Mouse (Mus musculus) lung, embryonic 14.5 days (tissue): ENCODE data around the gene Ccdc85a. TPM values are rescaled to one million over a fixed set of nuclear protein-coding genes. Genes with fewer than 3 reads are reported as not detected.
"Not testable (repeated sequence)": the region's sequence is repeated elsewhere in the genome, so short reads cannot be mapped to it uniquely, and the experiment has no call there.

Experiments
- ATAC-seq: fragments of 200-750 bp; cut with Nextera tagmentation; 2 replicates; pipeline ENCODE4 v1.8.0; 2017; ENCODE audit warnings: mild to moderate bottlenecking, moderate TSS enrichment, moderate library complexity; ENCODE audit not compliant: insufficient read depth
- DNase-seq: peaks from one replicate; pipeline ENCODE4 v3.0.0-alpha.2; 2015
- H3K27ac ChIP-seq: fragments of 300-500 bp; sonication (generic); 2 replicates; pipeline ENCODE4 v1.5.1; 2014; ENCODE audit warnings: low read depth, mild to moderate bottlenecking, moderate library complexity
- H3K27me3 ChIP-seq: fragments of 300-500 bp; sonication (generic); 2 replicates; pipeline ENCODE4 v1.6.1; 2014; ENCODE audit warnings: low read length, control low read depth; ENCODE audit not compliant: insufficient read depth
- H3K36me3 ChIP-seq: fragments of 300-500 bp; sonication (generic); 2 replicates; pipeline ENCODE4 v1.6.1; 2014; ENCODE audit warnings: control low read depth; ENCODE audit not compliant: insufficient read depth
- H3K4me1 ChIP-seq: fragments of 300-500 bp; sonication (generic); 2 replicates; pipeline ENCODE4 v1.6.1; 2014; ENCODE audit warnings: antibody characterized with exemption, control low read depth; ENCODE audit not compliant: insufficient read depth
- H3K4me2 ChIP-seq: fragments of 300-500 bp; sonication (generic); 2 replicates; pipeline ENCODE4 v1.6.1; 2014; ENCODE audit warnings: mild to moderate bottlenecking
- H3K4me3 ChIP-seq: fragments of 300-500 bp; sonication (generic); 2 replicates; pipeline ENCODE4 v1.5.1; 2014; ENCODE audit warnings: low read depth, low read length
- H3K9ac ChIP-seq: fragments of 300-500 bp; sonication (generic); 2 replicates; pipeline ENCODE4 v1.6.1; 2014
- H3K9me3 ChIP-seq: fragments of 300-500 bp; sonication (generic); 2 replicates; pipeline ENCODE4 v1.6.1; 2016; ENCODE audit warnings: low read depth, low read length, control low read depth
- CTCF ChIP-seq: IDR thresholded peaks from 2 replicates; pipeline ENCODE4 v1.5.1; 2016; ENCODE audit warnings: antibody characterized with exemption, low read depth
- WGBS: fragments of 180-500 bp; shearing (Covaris S2); extraction: QIAGEN DNeasy Blood & Tissue Kit; methylation state at CpG from one replicate; pipeline ENCODE4 v1.1.7; 2014; 5-methylcytosine and 5-hydroxymethylcytosine counted together
- polyA plus RNA-seq: library from polyadenylated mRNA; unstranded; fragments of >200 nt; fragmentation: Nextera tagmentation; extraction: Ambion mirVana; gene quantifications from 2 replicates; pipeline ENCODE4 v1.2.1, GENCODE M21; 2014

The Ccdc85a gene
- polyA plus RNA-seq, 1 experiment from 2014 or later, result 4.4 TPM

DNA sequence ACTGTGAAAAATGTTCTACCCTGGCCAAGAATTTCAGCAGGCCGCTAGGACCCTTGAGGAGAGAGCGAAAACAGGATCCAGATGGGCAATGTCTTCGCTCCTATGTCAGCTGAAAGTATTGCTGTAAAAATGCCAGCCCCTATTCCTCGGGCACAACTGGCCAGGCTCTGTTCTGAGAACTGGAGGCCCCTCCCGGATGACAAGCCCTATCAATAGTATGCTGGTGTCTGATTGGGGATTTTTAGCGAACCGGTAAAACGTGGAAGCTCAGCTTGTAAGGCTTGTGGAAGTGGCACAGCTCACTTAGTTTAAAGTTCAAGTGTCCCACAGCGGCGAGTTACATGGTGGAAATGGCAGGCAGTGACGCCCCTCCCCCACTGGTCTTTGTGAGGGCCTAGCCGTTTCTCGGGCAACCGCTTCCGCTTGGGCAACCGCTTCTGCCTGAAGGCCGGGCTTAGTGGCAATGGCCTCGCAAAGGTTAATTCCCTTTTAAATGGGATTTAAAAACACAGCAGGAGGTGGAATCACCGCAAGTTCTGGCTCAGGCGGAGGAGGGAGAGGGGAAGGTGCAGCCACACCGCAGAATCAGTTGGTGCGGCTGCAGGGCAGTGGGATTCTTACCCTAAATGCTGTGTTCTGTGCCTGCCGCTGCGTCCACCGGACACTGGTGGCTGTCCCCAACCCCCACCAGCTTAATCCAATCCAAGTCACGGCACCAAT, 218.8 kb downstream of the Ccdc85a start:
- Histone ChIP-seq H3K9me3 (no peaks in the 10 kb centered on the region), H3K4me3 (peak overlapping the region; percentile 23), H3K9ac (peak overlapping the region; percentile 42), H3K27me3 (no peaks in the 10 kb centered on the region), H3K4me1 (no peaks in the 10 kb centered on the region), H3K4me2 (peak overlapping the region; percentile 58), H3K36me3 (no peaks in the 10 kb centered on the region), H3K27ac (peak overlapping the region; percentile 6; the same call in 1 of the 2 replicates)
- ATAC-seq (peak; percentile 94), DNase-seq (peak; percentile 92)
- TF ChIP-seq CTCF, result no peak
- WGBS, result 12% methylated on average over 26 of the region's 26 CpGs

DNA sequence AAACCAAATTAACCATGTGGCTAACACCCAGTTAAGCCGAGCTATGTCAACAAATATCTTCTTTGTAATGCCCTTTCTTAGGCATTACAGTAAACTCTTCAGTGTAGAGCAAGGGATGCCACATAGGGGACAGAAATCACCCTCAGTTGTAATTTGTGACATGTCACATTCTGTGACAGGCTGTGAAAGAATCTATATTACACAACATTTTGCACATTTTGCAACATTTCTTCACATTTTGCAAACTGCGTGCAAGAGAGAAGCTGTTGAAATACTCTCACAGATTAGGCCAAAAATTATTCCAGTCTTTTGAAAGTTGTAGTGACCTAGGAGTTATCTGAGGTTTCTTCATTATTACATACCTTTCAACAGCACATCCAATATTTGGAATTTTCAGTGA, 240.7 kb downstream of the Ccdc85a start:
- H3K36me3 ChIP-seq, result no peaks in the 10 kb centered on the region
- H3K9ac ChIP-seq, result no peak overlapping the region
- no peaks in the 10 kb centered on the region for H3K9me3 ChIP-seq
- no peaks in the 10 kb centered on the region for H3K27me3 ChIP-seq
- no peak overlapping the region for H3K27ac ChIP-seq
- DNase-seq (no peak), ATAC-seq (no peak)
- 75% methylated on average over 2 of the region's 2 CpGs for WGBS
- H3K4me3 ChIP-seq, result no peak overlapping the region
- H3K4me1 ChIP-seq, result no peaks in the 10 kb centered on the region
- TF ChIP-seq CTCF, result no peak
- no peak overlapping the region for H3K4me2 ChIP-seq

DNA sequence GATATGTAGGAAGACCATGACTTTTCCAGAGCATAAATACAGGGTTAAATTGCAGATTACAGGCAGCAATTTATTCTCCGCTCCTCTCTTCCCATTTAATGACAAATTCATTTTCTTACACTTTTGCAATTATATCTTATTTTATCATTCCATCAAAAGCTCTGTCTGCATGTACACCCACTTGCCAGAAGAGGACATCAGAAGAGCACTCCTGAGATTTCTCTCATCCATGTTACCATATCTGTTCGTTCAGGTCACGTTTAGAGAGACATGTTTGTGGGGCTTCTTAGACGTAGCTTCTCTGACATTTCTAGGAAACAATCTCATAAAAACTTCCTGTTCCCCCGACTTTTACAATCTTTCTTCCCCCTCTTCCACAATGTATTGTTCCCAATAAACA, 242.2 kb downstream of the Ccdc85a start:
- Histone ChIP-seq H3K4me2 (no peak overlapping the region), H3K27me3 (no peaks in the 10 kb centered on the region), H3K4me1 (no peaks in the 10 kb centered on the region), H3K36me3 (no peaks in the 10 kb centered on the region), H3K27ac (no peak overlapping the region), H3K4me3 (no peak overlapping the region), H3K9ac (no peak overlapping the region), H3K9me3 (no peaks in the 10 kb centered on the region)
- DNase-seq (no peak), ATAC-seq (no peak)
- TF ChIP-seq CTCF, result no peak
- 64% methylated on average over 5 of the region's 5 CpGs for WGBS

DNA sequence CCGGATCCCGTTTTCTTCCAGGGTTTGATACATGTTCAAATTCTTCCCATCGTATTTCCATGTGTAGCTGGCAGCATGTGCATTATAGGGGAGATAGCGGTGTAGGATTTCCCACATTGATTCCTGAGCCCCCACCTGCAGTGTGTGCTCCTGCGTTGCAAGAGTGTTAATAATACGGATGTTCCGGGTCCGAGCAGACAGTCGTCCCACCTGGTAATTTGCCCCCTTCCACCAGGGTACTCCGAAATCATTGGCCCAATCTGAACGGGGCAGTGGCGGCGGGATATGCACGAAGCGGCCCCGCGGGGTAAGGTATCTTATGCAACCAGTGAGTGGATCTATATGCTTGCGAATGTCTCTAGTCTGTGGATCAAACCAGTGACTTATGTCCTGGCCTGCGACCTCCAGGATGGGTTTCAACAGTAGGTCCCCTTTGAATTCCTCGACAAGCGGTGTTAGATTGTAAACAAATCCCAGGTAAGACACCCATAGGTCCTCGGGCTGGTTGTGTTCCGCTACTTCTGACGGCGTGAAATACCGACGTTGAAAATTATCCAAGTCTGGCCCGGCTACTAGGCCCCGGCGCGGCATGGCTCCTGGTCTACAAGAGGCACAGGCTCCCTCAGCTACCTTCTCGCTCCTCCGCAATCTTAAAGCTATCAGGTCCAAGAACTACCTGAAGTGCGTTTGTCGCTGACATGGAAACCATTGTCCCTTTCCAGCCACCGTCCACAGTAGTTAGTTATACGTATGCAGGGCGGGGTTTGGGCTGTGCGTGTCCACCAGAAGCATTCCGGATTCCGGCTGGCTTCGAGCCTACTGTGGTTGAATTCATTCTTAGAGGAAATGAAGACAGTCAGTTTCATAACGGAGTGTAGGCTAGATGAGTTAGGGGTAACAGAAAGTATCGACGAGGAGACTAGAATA, 244.6 kb downstream of the Ccdc85a start, which contains the start of gene Gm6685:
Gene Gm6685, minus strand, starts transcription at position 644 of the 927 bp plus-strand sequence.
- WGBS, result 89% methylated on average over 45 of the region's 45 CpGs
- H3K27ac ChIP-seq, H3K4me1 ChIP-seq, H3K36me3 ChIP-seq, H3K9ac ChIP-seq, DNase-seq, H3K4me2 ChIP-seq, H3K4me3 ChIP-seq, ATAC-seq, H3K9me3 ChIP-seq, H3K27me3 ChIP-seq: not testable (repeated sequence)

Other genes starting within 250 kb of the Ccdc85a start
- not detected in 2 replicates for gene Gm6685, start 244.5 kb downstream of the Ccdc85a start, polyA plus RNA-seq